Mouse (Mus musculus): ENCODE data around the gene Fndc10.
"Not testable (repeated sequence)": the region's sequence is repeated elsewhere in the genome, so short reads cannot be mapped to it uniquely, and the experiment has no call there.

The Fndc10 gene

DNA sequence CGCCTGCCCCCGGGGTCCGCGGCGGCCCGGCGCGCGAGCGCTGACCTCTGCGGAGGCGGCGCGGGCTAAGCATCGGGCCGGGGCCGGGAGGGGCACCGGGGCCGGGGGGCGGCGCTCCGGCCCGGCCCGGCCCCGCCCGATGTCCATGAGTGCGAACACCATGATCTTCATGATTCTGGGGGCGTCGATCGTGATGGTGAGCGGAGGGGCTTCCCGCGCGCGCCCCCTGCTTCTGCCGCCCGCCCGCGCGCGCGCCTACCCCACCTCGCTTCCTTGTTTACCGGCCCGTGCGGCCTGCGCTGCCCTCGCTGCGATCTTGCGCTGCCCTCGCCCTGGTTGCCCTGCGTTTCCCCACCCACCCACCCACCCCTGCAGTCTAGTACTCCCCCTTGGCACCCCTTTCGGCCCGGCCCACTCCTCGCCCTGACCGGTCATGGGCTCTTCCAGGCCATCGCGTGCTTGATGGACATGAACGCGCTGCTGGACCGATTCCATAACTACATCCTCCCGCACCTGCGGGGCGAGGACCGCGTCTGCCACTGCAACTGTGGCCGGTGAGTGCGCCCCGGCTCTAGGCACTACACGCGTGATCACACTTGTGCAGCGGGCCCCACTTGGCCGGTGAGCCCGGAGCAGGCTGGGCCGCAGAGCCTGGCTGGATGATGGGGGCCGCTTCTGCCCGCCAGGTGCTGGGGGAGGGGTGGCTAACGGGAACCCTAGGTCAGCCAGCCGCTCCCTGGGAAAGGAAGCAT is 41.0 kb downstream of the Fndc10 start:
- in situ Hi-C loops (cut with MboI; ENCODE audit: low sequenced_read_pairs): no loop called here

GRCm38 (mm10) chr4:155735788-155736187 is 41.6 kb downstream of the Fndc10 start:
- in situ Hi-C loops (cut with MboI; ENCODE audit: low sequenced_read_pairs): no loop called here

GRCm38 (mm10) chr4:155736421-155736820 is 42.3 kb downstream of the Fndc10 start:
- in situ Hi-C loops (cut with MboI; ENCODE audit: low sequenced_read_pairs): no loop called here

GRCm38 (mm10) chr4:155738262-155738661 is 44.1 kb downstream of the Fndc10 start:
- in situ Hi-C loops (cut with MboI; ENCODE audit: low sequenced_read_pairs): no loop called here

DNA sequence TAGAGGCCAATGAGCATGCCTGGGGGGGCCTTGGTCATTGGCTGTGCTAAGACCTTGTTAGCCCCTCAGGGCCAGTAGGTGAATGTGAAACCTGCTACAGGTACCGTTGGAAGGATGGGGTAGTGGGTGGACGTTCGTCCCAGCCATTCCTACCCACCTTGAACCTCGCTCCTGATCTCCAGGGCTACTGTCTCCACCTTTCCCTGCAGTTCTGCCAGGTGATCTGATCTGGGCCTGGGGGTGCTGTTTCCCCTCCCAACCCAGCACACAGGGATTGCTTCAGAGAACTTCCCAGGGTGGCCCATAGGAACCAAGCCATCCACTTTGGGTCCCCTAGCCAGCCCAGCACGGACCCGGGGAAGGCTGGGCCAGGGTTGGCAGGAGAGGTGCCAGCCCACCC is 45.0 kb downstream of the Fndc10 start:
- in situ Hi-C loops (cut with MboI; ENCODE audit: low sequenced_read_pairs): no loop called here

DNA sequence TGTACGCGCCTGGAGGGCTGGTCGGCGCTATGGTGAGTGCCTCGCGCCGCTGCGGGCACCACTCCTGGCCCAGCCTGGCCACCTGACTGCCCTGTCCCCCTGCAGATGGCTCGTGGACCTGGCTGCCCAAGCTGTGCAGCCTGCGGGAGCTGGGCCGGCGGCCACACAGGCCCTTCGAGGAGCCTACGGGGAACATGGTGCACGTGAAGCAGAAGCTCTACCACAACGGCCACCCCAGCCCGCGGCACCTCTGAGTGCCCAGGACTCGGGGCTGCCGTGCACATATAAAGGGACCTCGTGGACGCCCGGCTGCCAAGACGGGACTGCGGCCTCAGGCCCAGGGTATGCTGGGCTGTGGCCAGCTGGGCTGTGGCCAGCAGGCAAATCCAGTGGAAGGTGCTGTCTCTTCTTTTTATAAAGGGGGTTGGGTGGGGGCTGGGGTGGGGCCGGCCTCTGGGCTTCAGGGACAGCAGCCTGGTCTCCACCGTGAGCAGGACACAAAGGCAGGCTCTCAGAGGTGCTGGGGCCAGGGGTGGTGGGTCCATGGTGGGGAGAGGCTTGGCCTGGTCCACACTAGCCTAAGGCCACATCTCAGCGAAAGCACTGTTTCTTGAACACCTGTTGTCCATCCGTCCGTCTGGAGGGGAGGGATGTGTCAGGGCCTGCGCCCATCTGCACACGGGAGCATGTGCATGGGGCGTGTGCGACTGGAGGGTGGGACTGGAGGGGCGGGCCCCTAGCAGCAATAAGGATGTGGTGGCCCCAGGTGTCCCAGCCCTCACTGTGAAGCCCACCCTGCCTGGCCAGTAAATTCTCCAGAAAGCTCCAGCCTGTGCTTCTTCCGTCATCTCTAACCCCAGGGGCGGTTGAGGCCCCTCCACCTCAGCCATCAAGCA is 45.8 kb downstream of the Fndc10 start:
- in situ Hi-C loops (cut with MboI; ENCODE audit: low sequenced_read_pairs): no loop called here

- in situ Hi-C loops (cut with MboI; ENCODE audit: low sequenced_read_pairs): not testable (repeated sequence)
Observed at GRCm38 (mm10) chr4:155740681-155741080, 46.5 kb downstream of the Fndc10 start.

- in situ Hi-C loops (cut with MboI; ENCODE audit: low sequenced_read_pairs): no loop called here
Observed at GRCm38 (mm10) chr4:155742684-155743083, 48.5 kb downstream of the Fndc10 start.

DNA sequence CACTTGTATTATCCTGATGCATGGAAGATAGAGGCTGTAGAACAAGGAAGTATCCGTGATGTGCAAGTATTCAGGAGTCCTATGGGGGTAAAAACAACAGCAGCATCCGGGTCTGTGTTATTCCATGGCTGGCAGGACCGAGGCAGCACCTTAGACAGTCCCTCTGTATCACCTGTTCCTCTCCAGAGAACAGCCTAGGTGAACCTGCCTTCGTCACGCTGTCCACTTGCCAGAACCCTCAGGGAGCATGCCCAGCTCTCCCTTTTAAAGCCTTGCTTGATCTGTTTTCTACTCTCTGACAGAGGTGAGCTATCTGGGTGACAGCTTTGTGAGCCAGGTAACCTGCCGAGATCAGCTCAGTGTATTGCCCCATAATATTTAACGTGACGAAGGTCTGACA is 50.3 kb downstream of the Fndc10 start:
- in situ Hi-C loops (cut with MboI; ENCODE audit: low sequenced_read_pairs): no loop called here

DNA sequence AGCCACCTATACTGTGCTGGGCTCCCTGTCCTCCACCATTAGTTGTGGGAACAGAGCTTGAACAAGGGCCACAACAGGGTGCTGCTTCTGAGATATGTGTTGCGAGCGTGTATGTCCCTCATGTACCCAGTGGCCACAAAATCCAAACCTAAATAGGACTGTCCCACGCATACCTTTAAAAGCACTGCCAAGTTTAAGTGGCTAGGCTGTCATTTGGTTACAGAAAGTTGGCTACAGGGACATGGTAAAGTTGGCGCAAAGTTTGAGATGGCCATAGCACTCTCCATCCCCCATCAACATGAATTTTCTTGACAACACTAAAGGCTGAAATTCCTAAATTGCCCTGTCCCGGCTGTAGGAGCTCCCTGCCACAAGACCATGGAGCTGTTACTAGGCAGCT is 51.0 kb downstream of the Fndc10 start:
- in situ Hi-C loops (cut with MboI; ENCODE audit: low sequenced_read_pairs): no loop called here
